Mouse (Mus musculus) small intestine, adult 2 months (tissue): ENCODE data around the gene Gm20715. TPM values are rescaled to one million over a fixed set of nuclear protein-coding genes. Genes with fewer than 3 reads are reported as not detected.
A peak's percentile ranks its signal among the peaks of the same experiment; 100 is the strongest.
"Not testable (repeated sequence)": the region's sequence is repeated elsewhere in the genome, so short reads cannot be mapped to it uniquely, and the experiment has no call there.

ENCODE experiments used
- H3K27ac ChIP-seq: fragments of 200-500 bp; 2 replicates; pipeline ENCODE4 v1.5.1; 2012; ENCODE audit warnings: low read depth, low read length, control low read depth, inconsistent platforms; ENCODE audit not compliant: insufficient read depth
- H3K27me3 ChIP-seq: fragments of 200-500 bp; 2 replicates; pipeline ENCODE4 v1.6.1; 2012; ENCODE audit warnings: mild to moderate bottlenecking, moderate library complexity, low read length, inconsistent platforms; ENCODE audit not compliant: control insufficient read depth, insufficient read depth
- H3K36me3 ChIP-seq: fragments of 200-500 bp; 2 replicates; pipeline ENCODE4 v1.6.1; 2012; ENCODE audit warnings: mild to moderate bottlenecking, low read length, control low read depth, inconsistent platforms; ENCODE audit not compliant: control insufficient read depth, insufficient read depth
- H3K4me1 ChIP-seq: fragments of 200-500 bp; 2 replicates; pipeline ENCODE4 v1.6.1; 2012; ENCODE audit warnings: low read length, inconsistent platforms, mixed read lengths; ENCODE audit not compliant: control insufficient read depth, insufficient read depth, insufficient read length
- H3K4me3 ChIP-seq: fragments of 200-500 bp; 2 replicates; pipeline ENCODE4 v1.5.1; 2012; ENCODE audit warnings: low read depth, mild to moderate bottlenecking, control low read depth, inconsistent platforms, low read length, moderate library complexity
- CTCF ChIP-seq: fragments of 200-500 bp; IDR thresholded peaks from 2 replicates; pipeline ENCODE4 v1.5.1; 2012; ENCODE audit warnings: low read depth, mild to moderate bottlenecking, control low read depth, inconsistent platforms, low read length, moderate library complexity, mixed read lengths; ENCODE audit not compliant: insufficient replicate concordance, insufficient read length; ENCODE audit errors: extremely low read depth
- POLR2A ChIP-seq: fragments of 200-500 bp; IDR thresholded peaks from 2 replicates; pipeline ENCODE4 v1.6.1; 2012; ENCODE audit warnings: low read depth, mild to moderate bottlenecking, control low read depth, inconsistent platforms, low read length, moderate library complexity
- WGBS: fragments of 180-500 bp; shearing (Covaris S2); methylation state at CpG from one replicate; pipeline ENCODE4 v1.1.7; 2018; 5-methylcytosine and 5-hydroxymethylcytosine counted together
- polyA plus RNA-seq: library from polyadenylated mRNA; depleted of rRNA; stranded (reverse); fragments of >200 nt; gene quantifications from 2 replicates; pipeline ENCODE4 v1.2.3, GENCODE M21; 2012; rRNA removed

The Gm20715 gene
- polyA plus RNA-seq, result not detected in 2 replicates

- Histone ChIP-seq H3K4me1 (no peaks in the 10 kb centered on the region), H3K36me3 (no peaks in the 10 kb centered on the region), H3K27me3 (no peaks in the 10 kb centered on the region), H3K27ac (no peak within 1 kb of the TSS), H3K4me3 (no peak within 1 kb of the TSS)
- WGBS, result 3% methylated on average over 17 of the region's 17 CpGs
- TF ChIP-seq POLR2A, result no peak
- no peak for TF ChIP-seq CTCF
Observed at GRCm38 (mm10) chr7:6410043-6410442, at the start of gene Gm20715. Gm20715 (plus strand) TSS chr7:6410277.

- Histone ChIP-seq H3K4me1 (no peaks in the 10 kb centered on the region; the same call in 1 of the 2 replicates), H3K27me3 (no peaks in the 10 kb centered on the region), H3K27ac (no peak overlapping the region), H3K4me3 (no peak overlapping the region), H3K36me3 (no peaks in the 10 kb centered on the region)
- 16% methylated on average over 9 of the region's 9 CpGs for WGBS
- no peak for TF ChIP-seq POLR2A
- no peak for TF ChIP-seq CTCF
Observed at GRCm38 (mm10) chr7:6360477-6361060, 49.5 kb upstream of the Gm20715 start.

- Histone ChIP-seq H3K4me3 (peak overlapping the region; percentile 71; the same call in 1 of the 2 replicates), H3K27me3 (no peaks in the 10 kb centered on the region), H3K27ac (no peak overlapping the region), H3K4me1 (no peaks in the 10 kb centered on the region; the same call in 1 of the 2 replicates), H3K36me3 (no peaks in the 10 kb centered on the region)
- 20% methylated on average over 7 of the region's 7 CpGs for WGBS
- TF ChIP-seq POLR2A, result no peak
- no peak for TF ChIP-seq CTCF
Observed at GRCm38 (mm10) chr7:6361756-6362155, 48.3 kb upstream of the Gm20715 start.

- peak overlapping the region; percentile 65; the same call in 1 of the 2 replicates for H3K27ac ChIP-seq
- H3K4me1 ChIP-seq, result no peaks in the 10 kb centered on the region; the same call in 1 of the 2 replicates
- peak overlapping the region; percentile 71 for H3K4me3 ChIP-seq
- WGBS, result under 1% methylated on average over 38 of the region's 38 CpGs
- H3K36me3 ChIP-seq, result no peaks in the 10 kb centered on the region
- H3K27me3 ChIP-seq, result no peaks in the 10 kb centered on the region
- no peak for TF ChIP-seq POLR2A
- no peak for TF ChIP-seq CTCF
Observed at GRCm38 (mm10) chr7:6362268-6363046, 47.6 kb upstream of the Gm20715 start.

- no peaks in the 10 kb centered on the region for H3K27me3 ChIP-seq
- TF ChIP-seq POLR2A, result no peak
- TF ChIP-seq CTCF, result no peak
- 1% methylated on average over 23 of the region's 23 CpGs for WGBS
- peak within 1 kb of the TSS; percentile 71 for H3K4me3 ChIP-seq
- H3K27ac ChIP-seq, result peak within 1 kb of the TSS; percentile 65
- no peaks in the 10 kb centered on the region for H3K36me3 ChIP-seq
- H3K4me1 ChIP-seq, result no peaks in the 10 kb centered on the region; the same call in 1 of the 2 replicates
Observed at GRCm38 (mm10) chr7:6363047-6363488, 47.0 kb upstream of the Gm20715 start, which contains the start of gene Zfp78. Zfp78 (plus strand) TSS chr7:6363280.

- no peaks in the 10 kb centered on the region; the same call in 1 of the 2 replicates for H3K4me1 ChIP-seq
- no peak overlapping the region for H3K4me3 ChIP-seq
- WGBS, result 54% methylated on average over 1 of the region's 1 CpGs
- H3K27ac ChIP-seq, result no peak overlapping the region
- no peaks in the 10 kb centered on the region for H3K27me3 ChIP-seq
- TF ChIP-seq CTCF (no peak), POLR2A (no peak)
- no peaks in the 10 kb centered on the region for H3K36me3 ChIP-seq
Observed at GRCm38 (mm10) chr7:6364761-6365160, 45.3 kb upstream of the Gm20715 start.

GRCm38 (mm10) chr7:6367185-6367584 is 42.9 kb upstream of the Gm20715 start:
- no peak for TF ChIP-seq CTCF
- TF ChIP-seq POLR2A, result no peak
- Histone ChIP-seq H3K27me3 (no peaks in the 10 kb centered on the region), H3K36me3 (no peaks in the 10 kb centered on the region), H3K4me3 (no peak overlapping the region), H3K4me1 (no peaks in the 10 kb centered on the region; the same call in 1 of the 2 replicates), H3K27ac (no peak overlapping the region)
- 90% methylated on average over 5 of the region's 5 CpGs for WGBS

GRCm38 (mm10) chr7:6368146-6368545 is 41.9 kb upstream of the Gm20715 start:
- not testable (repeated sequence) for H3K4me1 ChIP-seq, H3K27me3 ChIP-seq, H3K27ac ChIP-seq, H3K4me3 ChIP-seq, H3K36me3 ChIP-seq
- WGBS, result 83% methylated on average over 5 of the region's 5 CpGs
